Mouse (Mus musculus) kidney, postnatal 25 days (tissue): ENCODE results near the gene Acoxl.

Experiments
- DNase-seq, 2 experiments: peaks; one replicate each; pipeline ENCODE4 v3.0.0; 2021; ENCODE audit warnings: mixed read lengths in 2 of 2

The Acoxl gene

DNA sequence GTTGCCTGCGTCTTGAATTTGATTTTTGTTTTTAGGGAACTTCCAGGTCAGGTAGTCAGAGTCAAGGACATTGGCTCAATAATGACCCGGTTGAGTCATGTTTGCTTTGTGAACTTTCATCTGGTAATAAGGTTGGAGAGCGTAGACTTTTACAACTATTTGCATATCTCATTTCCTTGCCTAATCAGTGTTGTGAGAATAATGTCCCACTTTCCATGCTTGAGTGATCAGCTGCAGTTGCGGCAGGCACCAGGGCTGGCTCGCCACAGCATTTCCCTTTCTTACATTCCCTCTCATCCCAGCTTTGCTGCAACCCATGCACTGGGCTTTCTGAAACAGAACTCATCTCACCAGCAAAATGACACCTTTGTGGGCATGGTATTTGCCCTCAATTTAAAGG is 59.0 kb downstream of the Acoxl start:
- peak in 1 of 2 experiments; percentile 17 for DNase-seq

DNA sequence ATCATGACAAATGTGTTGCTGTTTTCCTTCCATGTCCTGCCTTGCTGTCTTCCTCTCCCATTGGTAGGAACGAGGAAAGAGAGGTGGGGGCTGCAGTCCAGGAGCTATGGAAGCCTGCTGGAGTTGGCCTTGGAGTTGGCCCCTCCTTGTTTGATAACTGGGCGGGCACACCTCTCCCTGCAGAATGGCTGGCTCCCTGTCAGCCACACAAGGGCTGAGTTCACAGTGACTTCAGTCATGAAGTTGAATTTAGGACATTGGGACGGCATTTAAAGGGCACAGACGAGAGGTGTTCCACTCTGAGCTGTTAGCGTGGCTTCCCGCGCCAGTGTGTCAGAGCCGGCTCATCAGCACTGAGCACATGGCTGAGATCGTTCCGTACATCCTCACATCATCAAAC is 66.2 kb downstream of the Acoxl start:
- DNase-seq: no peak

DNA sequence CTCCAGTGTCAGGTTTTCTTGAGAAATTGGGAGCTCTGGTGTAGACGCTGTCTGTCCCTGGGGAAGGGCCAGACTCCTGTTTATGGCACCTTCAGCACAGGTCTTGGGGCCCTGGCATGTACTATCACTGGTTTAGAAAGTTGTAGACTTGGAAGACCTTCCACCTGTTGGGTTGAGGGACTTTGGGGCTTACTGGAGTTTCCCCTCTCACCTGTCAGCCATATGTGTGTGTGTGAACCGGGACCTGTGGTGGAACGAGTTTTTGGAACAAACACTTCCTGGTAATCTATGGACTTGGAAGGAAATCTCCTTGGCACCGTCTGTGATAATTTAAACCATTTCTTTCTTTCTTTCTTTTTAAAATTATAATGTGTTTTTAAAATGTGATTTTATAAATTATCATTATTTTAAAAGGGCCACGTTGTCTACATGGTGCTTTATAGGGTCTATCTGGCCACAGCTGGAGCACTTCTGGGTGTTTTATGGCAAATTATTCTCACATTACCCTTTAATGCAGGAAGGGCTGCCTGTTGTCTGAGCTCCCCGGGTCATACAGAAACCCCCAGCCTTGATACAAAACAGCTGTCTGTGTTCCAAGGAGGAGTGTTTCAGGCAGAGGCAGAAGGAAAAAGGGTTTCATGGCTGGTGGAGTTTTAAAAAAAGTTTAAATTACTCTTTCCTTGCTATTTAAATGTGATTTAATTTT is 68.5 kb downstream of the Acoxl start:
- DNase-seq: no peak

DNA sequence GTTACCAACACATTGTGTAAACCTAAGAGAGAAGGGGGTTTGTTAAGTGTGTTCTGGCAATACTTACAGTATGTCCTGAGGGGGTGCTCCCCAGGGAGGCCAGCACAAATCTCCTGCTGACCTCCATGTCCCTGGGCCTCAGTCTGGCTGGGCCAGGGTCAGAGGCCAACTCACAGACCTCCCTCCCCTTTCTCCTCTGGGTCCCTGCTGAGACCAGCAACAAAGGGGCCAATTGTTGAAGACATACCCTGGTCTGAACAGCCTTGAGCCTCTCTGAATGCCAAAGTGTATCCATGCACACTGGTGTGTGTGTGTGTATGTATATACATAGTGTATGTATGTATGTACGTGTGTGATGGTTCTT is 69.0 kb downstream of the Acoxl start:
- DNase-seq: peak in 1 of 2 experiments; percentile 6

DNA sequence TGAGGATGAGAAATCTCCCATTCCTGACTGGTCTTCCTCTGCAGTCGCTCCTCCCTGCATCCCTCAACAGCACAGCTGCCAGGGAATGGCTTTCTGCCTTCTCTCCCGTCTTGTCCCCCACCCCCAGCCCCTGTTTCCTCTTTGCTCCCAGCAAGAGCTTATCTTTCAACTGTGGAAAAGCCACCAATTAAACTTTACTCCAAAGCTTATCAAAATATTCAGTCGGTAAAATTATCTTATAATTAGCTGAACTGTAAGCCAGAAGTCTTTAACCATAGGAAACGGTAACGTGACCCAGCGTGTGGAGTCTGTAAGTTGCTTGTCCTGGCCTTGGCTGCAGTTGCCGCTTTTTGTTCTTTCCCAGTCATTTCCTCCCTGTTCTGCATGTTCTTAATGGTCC is 70.2 kb downstream of the Acoxl start:
- DNase-seq: no peak

DNA sequence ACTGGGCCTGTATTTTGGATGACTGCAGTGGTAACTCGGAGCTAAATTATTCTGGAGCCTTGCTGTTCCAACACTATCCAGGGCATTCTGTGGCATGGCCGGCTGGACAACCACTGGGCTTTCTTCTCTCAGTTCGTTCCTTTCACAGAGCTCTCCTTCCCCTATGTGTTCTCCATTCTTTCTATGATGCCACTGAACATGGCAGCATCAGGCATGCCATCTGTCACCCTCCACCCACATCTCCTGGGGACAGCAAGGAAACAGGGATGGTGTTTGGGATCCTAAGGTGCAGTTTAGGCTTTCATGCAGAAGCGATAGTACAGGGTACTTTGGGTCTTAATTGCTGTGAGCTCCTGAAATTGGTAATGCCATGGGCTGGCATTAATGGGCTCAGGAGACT is 71.1 kb downstream of the Acoxl start:
- DNase-seq: no peak

DNA sequence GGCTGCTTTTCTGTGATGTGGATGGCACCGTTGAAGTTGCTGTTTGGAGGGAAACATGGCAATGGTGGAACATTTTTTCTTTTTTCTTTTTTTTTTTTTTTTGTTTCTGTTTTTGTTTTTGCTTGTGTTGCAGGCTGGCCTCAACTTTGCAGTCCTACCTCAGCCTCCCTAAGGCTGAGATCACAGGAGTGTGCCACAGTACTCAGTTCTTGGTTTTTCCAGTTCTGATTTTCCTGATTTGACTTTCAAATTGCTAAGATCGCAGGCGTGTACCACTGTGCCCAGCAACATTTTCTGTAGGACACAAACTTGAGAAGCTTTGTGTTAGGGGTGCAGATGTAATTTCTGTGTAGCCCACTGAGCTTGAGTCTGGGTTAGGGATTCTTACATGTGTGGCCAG is 72.9 kb downstream of the Acoxl start:
- DNase-seq: no peak

DNA sequence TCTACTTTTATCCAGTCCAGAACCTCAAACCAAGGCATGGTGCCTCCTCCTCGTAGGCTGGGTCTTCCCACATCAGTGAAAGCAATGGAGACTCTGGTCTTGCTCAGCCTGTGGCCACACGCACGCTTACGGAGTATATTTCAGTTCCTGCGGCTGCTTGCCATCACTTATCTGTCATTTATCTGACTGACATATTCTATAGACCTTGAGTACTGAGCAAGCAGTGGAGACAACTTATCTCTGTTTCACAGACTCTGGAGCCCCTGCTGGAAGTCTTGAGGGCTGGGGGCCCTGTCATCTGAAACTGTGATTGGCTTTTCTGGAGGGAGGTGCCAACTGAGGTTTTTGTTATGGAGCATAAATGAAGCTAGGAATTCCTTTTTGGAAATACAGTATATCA is 75.4 kb downstream of the Acoxl start:
- no peak for DNase-seq

DNA sequence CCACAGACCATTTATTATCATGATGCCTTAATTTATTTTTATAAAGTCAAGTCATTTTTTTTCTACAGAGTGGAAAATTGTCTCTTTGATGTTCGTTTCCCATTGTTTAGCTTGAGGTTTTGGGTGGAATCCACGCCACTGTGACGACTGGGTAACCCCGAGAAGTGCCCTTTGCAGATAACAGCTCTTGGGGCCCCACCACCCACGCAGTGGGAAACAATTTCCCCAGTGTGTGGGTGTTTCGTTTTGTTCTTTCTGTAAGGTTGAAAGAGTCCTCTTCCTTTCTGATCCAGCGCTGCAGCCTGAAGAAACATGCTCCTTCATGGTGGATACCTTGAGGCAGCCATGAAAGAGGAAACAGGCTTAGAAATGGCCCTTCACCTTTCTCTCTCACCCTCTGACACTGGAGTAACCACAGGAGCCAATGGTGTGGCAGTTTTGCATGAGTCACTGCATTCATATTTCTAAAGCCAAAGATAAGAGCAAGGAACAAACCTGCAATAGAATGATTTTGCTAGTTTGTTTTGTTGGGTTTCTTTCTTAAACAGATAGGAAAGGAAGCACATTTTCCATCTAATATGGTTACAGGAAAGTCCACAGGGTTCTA is 78.2 kb downstream of the Acoxl start:
- no peak for DNase-seq

DNA sequence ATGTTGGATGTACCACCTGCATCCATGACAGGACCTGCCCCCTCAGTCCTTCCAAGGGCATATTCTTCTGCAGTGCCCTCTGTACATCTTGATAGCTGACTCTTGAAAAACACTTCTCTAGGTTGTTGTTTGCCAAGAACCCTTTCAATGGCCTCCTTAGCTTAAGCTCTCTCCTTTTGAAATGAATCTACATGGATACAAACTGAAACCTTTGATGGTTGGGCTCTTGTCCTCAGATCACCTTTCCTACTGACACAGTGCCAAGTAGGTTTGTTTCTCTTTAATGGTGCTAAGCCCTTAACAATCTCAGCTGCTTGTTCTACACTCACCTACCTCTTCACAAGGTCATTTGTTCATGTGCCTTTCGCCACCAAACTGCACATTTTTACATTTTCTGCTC is 81.1 kb downstream of the Acoxl start:
- DNase-seq: no peak

DNA sequence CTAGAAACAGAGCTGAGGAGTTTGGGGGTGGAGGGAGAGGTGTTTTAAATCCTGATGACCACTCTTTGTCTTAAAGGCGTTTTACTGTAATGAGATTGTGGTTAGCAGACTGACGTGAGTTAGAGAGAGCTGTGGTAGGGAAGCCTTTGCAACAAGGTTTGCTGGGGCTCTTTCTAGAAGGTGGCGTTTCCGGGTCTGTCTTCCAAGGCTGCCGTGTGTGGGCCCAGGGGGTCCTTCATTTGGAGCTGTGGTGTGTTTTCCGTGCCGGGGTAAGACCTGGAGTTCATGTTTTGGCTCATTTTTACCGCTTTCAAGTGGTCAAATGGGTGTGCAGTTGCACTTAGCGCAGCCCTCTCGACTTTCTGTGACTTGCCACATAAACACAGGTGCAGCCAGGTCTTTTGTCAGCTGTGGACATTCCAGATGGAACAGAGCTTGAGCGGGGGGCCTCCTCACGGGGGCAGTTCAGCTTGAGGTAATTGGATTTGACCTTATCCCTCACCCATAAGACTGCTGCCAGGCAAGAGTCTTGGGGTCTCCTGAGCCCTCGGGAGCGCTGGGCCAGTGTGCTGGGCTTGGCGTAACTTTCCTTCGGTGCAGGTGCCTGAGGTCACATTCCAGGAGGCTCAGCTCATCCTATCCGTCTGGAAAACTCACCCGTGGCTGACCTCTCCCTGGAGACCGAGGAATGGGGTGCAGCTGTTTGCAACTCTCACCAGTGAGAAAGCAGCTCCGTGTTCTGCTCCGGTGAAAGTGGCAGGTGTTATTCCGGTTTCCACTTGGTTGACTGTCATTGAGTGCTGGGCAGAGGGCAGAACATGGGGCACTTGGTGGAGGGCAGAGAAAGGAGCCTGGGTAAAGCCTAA is 83.6 kb downstream of the Acoxl start:
- peak; percentile 13 to 54 for DNase-seq

DNA sequence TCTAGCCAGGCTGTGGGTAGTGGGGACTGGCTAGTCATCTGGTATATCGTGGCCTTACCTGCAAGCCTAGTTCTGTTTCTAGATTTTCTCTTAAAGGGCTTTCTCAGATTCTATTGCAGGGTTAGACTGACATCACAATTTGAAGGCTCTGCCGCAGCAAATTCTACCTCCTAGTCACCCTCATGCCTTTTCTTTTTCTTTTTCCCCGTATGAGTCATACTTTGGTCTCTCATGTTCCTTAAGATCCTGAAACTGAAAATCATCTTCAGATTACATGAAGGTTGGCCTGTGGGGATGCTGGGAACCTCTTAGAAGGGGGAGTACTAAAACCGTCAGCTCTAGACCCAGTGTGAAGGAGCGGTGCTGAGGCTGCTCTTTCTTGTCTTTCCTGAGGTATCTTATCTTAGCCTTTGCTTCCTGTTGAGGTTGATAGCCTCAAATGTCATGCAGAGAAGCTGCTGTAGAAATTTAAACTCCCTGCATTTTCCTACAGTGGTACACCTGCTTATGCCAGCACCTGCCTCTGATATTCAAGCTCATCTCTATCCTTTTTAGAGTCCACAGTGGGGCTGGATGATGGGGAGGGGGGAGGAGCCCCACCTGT is 84.5 kb downstream of the Acoxl start:
- DNase-seq: no peak

DNA sequence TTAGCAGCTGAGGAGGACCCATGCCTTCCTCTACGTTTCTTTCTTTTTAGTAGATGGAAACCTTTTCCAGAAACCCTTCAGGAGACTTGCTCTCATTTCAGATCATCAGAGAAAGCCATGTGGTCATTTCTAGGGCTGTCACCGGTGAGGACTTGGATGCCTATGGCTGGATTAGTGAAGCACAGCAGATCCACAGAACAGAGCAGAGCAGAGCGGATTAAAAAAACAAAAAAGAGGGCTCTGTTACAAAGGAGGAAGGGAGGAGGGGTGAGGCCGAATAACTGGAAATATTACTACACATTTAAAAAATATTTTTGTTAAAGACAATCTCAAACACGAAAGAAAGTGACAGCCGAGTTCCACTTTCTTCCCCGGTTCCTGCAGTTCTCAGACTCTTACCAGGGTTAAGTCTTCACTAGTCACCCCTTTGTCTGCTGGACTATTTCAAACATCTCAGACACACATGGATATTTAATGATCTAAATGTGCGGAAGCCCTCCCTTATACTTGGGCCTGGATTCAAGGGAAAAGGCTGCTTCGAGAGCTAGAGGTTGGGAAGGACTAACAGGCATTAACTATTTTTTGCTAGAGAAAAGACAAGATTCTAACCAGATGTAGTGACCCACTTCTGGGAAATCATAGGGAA is 88.1 kb downstream of the Acoxl start:
- DNase-seq: no peak

DNA sequence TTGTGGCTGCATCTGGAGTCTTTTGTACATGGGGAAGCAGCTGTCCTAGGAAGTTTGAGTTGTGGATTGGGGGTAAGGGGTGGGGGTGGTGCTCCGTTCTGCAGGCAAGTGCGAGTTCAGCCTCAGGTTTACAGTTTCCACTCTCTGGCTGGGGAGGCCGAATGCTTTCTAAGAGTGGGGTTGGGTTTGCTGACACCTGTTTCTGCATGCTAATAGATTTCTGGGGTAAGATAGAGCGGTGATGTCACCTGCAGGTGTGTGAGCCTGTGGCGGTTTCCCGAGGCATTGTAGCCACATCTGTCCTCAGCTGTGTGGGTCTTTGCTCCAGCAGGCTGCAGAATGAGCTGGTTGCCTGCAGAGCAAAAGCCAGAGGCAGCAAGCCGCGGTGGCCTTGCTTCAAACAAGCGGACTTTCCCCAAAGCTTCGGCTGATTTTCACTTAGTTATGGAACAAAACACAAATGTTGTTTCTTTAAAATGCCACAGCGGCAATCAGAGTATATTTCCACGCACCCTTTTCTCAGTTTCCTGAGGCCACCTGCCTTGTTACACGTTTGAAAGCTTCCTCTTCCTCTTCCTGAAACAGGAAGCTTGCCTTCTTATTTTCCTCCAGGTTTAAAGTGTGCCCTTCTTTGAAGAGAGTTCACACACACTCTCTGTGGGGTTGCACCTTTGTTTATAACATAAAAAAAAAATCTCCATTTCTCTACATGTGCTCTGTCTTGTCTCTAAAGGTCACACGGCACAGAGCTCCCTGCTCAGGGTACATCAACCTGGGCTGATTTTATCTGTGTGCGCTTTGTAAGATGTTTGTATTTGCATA is 89.0 kb downstream of the Acoxl start:
- no peak for DNase-seq

DNA sequence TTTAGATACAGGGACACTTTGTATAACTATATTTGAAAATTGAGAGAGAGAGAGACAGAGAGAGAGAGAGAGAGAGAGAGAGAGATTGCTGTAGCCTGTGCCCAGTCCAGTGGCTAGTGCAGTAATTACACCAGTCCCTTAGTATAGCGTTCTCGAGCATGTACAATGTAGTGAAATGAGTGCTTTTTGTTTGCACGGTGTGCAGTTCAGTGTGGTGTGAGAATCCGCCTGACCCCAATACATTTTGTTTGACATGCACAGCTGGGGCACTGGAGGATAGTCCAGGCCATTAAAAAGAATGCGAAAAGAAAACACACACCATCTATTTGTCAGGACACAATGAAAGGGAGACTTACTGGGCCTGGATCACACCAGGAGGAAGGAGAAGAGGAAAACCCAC is 89.6 kb downstream of the Acoxl start:
- DNase-seq: no peak

DNA sequence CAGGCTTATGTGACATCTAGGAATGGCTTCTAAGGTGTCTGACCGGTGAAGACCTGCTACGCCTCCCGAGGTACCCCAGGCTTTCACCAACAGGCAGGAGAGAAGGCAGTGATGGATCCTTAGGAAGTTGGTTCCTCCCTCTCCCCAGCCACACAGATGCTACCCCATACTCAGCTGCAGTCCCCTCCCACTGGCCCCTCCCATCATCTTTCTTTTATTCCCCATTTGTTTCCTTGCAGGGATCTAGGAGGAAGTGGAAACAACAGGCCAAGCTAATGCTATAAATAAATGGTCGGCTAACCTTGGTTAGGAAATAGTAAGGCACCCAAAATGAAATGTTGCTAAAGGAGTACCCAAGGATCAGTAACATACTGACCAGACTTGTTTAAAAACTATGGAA is 90.2 kb downstream of the Acoxl start:
- DNase-seq: no peak

DNA sequence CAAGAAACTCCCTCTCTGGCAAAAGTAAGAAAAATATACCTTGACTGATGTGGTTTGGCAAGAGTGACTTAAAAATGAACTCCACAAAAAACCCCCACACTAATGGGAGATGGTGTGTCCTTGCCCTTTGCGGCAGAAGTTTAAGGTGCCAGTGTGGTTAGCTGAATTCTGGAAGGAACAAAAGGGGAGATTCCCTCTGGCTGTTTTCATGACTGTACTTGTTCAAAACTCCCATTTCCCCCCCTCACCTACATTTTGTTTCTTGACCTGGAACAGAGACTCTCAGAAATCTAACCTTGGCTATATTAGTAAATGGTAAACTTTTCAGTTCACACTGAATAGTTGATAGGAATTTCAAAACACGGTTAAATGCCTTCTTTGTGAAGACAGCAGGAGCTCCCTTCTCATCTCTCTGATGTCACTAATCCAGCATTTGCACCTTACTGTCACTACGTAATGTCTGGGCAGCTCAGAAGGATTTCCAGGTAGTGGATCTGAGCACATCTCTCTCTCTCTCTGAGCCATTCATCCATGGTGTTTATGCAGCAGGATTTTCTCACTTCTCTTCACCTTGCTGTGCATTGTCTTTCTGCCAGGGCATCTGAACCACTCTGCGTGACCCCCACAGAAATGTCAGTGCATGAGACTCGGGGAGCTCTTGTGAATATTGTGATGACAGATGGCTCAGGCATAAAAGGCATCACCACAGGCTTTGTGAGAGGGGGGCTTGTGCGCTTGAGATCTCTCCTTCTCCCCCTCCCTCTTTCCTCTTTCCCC is 91.5 kb downstream of the Acoxl start:
- no peak for DNase-seq

DNA sequence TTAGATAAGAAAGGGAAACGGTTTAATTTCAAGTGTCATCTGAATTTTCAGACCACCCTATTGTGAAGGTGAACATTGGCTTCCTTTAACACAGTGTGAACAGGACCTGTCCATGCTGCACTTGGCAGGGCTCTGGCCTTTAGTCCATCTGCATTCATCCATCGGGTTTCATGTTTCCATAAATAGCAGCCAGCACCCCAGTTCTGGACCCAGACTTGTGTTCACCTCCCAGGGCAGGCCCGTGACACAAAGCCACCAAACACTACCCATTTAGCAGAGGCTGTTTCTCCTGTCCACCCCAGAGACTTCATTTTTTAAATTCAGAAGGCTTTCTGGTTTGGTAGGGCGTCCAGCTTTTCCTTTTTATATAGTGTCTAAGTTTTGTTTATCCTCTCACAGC is 92.9 kb downstream of the Acoxl start:
- DNase-seq: no peak

DNA sequence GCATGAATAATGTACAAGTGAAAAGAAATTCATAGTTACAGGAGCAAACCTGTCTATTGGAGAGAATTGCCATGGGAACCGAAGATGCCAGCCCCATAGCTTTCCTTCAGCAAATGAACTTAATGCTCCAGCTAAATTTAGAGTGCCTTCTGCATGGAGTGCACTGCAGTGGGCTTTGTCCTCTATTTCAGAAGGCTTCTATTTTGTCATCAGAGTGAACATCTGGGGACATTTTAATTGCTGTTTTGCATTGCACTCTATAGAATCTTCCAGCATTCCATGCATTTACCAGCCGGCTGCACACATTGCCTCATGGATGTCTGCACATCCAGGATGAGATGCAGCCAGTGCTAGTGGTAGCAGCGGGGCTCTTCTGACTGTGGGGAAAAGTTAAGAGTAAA is 94.9 kb downstream of the Acoxl start:
- no peak for DNase-seq

DNA sequence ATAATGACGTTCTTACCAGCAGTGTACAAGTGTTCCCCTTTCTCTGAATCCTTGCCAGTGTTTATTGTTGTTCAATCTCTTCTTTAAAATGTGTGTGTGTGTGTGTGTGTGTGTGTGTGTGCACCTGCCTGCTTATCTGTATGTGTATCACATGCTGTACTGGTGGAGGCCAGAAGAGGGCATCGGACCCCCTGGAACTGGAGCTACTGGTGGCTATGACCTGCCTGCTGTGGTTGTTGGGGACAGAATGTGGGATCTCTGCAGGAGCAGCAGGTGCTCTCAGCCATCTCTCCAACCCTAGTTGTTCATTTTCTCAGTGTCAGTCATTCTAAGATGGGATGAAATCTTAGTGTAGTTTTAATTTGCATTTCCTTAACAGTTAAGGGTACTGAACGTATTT is 98.4 kb downstream of the Acoxl start:
- DNase-seq: no peak

DNA sequence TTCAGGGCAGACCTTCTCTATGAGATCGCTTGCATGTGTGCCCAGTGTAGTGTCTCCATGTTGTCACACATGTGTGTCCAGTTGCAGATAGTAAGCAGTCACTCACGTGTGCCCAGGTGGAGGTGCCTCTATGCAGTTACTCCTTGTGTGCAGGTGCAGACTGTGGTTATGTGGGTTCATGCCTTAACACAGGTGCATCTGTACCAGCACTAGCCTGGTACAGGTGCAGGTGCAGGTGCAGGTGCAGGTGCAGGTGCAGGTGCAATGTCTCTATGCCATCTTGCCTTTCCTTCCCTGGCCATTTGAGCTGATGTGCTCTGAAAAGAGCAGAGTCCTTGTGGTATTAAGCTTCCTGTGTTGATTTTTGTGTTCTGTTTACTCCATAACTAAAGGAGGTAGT is 100.5 kb downstream of the Acoxl start:
- DNase-seq: no peak
